Mouse (Mus musculus) T-helper 1 cell (primary cell): ENCODE data around the gene Lbhd2.

Experiments used
- in situ Hi-C: fragments of 300-600 bp; cut with MboI, MseI; formaldehyde crosslinking; loops from one replicate; pipeline ENCODE4 v1.15.1; 2025; ENCODE audit warnings: high pct_unique_total_duplicates

The Lbhd2 gene

GRCm38 (mm10) chr12:111406622-111407021 lies at the start of gene Lbhd2:
TSS of gene Lbhd2 (plus strand) at chr12:111406809.
- in situ Hi-C loops: no loop called here

GRCm38 (mm10) chr12:111360671-111361070 lies 45.9 kb upstream of the Lbhd2 start:
- in situ Hi-C loops: no loop called here

DNA sequence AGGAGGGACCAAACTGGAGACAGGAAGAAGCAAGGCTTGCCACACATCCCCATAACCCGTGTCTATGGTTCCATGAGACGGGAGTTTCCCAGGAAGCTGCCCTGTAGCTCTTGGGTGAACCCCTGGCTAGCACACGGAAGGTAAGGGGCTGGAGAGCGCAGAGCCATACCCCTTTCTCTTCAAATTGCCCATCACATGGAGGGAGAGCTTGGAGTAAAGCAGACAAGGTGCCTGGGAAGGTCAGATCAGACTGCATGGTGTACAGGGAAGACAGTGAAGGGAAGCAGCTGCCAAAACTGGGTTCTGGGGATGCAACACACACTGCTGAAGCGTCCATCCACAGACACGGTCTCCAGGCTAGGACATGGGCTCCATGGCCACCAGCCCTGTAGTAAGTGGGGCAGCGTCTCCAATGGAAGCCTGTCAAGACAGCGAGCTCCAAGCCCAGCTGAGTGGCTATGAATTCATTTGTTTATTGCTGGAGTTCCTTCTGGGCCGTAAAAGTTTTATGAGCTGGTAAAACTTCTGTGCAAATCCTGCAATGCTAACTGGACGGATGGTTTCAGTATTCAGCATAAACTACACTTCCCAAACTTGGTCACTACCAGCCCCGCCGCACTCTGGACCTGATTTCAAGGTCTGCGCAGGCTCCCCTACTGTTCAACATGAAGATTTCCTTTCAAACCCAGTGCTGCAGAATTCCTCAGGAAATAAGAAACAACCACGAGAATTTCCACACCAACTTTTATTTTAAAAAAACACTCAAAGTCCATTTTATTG lies 45.1 kb upstream of the Lbhd2 start:
- in situ Hi-C loops: no loop called here

- in situ Hi-C loops: no loop called here
Measured at GRCm38 (mm10) chr12:111364234-111364633, 42.4 kb upstream of the Lbhd2 start.

DNA sequence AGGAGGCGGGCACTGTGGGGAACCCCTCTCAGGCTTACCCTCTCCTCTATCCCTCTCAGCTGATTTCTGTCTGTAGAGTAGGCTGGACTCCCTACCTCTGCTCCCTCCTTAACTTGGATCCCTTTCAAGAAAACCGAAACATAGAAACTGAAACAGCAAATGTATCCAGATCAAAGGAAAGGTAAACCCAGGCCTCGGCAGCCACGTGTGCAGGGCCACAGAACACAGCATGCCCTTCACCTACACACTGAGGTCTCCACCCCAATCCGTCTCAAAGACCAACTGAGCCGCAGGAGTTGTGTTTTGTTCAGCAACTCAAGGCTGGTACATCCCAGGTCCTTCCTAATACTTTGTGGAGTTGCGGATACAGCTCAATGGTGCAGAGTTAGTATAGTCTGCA lies 39.5 kb upstream of the Lbhd2 start:
- in situ Hi-C loops: no loop called here

- in situ Hi-C loops: no loop called here
Measured at GRCm38 (mm10) chr12:111370249-111370648, 36.4 kb upstream of the Lbhd2 start.

DNA sequence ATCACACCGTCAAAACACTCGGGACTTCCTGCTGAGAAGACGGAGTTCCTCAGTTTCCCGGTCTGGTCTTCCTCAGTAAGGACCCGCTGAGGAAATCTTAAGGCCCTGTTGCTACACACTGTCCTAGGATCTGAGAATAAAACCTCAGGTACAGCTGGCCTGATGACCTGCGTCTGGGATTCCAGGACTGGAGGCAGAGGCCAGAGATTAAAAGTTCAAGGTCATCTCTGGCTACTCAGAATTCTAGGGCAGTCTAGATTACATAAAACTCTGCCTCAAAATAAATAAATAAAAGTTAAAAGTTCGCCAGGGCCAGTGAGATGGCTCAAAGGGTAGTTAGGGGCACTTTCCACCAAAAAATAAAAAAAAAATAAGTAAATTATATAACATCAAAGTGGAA lies 34.7 kb upstream of the Lbhd2 start:
- in situ Hi-C loops: no loop called here

GRCm38 (mm10) chr12:111373411-111373810 lies 33.2 kb upstream of the Lbhd2 start:
- in situ Hi-C loops: no loop called here

DNA sequence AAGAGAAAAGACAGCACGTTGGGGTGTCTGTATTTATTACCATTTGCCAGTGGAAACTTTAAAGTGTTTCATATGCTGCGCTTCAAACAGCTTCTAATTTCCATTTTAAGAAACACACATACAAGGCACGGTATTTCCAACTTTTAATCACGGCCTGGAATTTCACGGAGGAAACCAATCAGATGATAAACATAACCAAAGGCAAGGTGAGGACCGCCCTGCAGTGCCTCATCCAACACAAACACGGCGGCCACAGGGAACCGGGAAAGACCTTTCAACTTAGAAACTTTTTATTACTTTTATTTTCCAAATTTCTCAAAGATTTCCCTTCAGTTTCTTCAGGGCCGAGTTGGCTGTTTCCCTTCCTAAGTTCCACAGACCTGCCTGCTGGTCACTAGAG lies 31.9 kb upstream of the Lbhd2 start:
- in situ Hi-C loops: no loop called here

DNA sequence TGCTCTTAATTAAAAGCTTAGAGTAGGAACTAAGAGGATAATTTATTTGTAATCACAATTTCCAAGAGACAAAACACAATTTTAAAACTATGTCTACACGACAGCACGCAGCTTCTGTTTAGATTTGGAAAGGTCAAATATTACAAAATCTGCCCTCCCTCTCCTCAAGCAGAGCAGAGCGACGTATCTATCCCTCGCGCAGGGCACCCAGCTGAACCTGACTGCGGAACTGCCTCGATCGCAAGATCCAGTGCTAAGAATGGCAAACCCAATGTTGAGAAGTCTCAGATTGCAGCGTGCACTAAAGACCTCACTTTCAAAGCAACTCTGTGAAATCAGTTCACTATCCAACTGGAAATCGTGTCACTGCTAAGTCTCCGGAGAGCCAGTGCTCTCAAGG lies 31.1 kb upstream of the Lbhd2 start:
- in situ Hi-C loops: no loop called here

DNA sequence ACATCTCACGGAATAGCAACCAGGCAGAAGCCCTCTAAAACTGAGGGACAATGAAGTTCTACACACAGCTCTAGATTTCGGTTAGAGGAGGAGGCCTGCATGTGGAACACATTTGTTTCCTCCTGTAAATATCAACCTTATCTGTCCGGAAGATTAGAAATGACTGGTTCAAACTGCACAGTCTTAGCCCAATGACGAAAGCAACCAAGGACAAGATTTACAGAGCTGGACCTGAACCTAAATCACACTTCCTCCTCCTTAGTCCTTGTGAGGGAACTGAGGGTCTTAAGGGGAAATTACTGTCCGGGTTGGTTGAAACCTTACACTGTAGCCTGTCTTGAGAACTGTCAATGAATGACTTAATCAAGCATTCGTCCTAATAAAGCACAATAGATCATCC lies 30.6 kb upstream of the Lbhd2 start:
- in situ Hi-C loops: no loop called here

GRCm38 (mm10) chr12:111376826-111377331 lies 29.7 kb upstream of the Lbhd2 start:
- in situ Hi-C loops: no loop called here

DNA sequence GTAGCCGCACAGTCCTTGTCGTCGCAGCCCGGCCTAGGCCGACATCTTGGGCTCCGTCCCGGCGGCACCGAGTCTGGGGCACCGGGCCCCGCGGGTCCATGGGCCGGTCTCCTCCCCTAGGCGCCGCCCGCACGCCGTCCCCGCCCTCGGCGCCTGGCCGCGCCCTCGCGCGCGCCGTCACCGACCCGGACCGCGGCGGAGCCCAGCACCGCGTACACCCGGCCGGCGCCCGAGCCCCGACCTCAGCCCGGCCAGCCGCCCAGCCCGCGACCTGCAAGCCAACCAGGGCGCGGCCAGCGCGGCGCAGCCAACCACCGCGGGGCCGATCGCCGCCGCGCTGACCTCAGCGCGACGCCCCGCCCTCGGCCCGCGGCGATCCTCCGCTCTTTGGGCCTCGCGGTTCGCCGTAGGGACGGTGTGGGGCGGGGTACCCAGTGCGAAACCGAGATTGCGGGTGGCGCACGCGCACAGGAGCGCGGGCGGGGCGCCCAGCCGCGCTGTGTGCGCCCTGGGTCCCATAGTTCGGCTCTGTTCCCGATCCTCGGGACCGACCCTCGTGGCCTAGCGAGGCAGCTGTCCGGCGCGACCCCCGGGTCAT lies 29.1 kb upstream of the Lbhd2 start, which contains the start of gene Cdc42bpb:
Gene Cdc42bpb (minus strand): TSS at position 343 of the 598 bp plus-strand sequence.
- in situ Hi-C loops: no loop called here

- in situ Hi-C loops: no loop called here
Measured at GRCm38 (mm10) chr12:111377986-111378490, 28.6 kb upstream of the Lbhd2 start.

GRCm38 (mm10) chr12:111378812-111379211 lies 27.8 kb upstream of the Lbhd2 start:
- in situ Hi-C loops: no loop called here

- in situ Hi-C loops: no loop called here
Measured at GRCm38 (mm10) chr12:111385883-111386641, 20.5 kb upstream of the Lbhd2 start.

DNA sequence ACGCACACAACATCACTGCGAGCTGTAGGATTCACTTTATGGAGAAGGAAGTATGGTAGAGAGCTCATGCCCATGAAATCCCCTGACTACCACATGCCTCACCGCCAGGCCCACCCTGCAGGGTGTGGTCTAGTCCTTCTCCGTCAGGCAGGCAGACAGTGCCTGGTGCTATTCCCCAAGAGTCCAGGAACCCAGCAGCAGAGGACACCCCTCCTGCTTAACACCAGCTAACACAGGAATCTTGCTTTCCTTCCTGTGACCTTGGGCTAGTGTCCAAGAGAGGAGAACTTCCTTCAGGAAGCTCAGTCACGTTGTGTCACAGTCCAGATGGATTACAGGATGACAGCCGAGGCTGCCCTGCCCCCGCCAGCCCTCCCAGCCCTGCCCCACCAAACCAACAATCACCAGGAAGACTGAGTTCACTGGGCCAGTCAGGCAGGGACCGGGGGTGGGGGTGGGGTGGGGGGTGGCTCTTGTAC lies 19.9 kb upstream of the Lbhd2 start:
- in situ Hi-C loops: no loop called here

- in situ Hi-C loops: no loop called here
Measured at GRCm38 (mm10) chr12:111387146-111387545, 19.5 kb upstream of the Lbhd2 start.

GRCm38 (mm10) chr12:111394008-111394407 lies 12.6 kb upstream of the Lbhd2 start:
- in situ Hi-C loops: no loop called here

DNA sequence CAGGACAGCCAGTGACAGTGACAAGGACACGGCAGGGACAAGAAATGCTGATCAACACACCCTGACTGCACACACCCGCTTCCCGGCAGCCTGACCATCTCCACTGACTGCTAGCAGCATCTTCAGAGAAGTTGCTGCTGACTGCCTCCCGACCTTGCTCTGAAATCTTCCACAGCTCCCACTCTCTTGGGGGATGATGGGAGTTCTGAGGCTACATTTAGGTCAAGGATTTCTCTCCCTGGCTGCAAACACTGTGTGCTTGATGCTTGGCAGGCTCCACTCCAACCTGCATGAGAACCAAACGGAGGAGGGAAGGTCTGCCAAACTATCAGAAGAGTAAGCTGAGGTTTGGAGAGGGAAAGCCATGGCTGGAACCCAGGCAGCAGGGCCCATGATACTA lies 9.6 kb upstream of the Lbhd2 start:
- in situ Hi-C loops: no loop called here

DNA sequence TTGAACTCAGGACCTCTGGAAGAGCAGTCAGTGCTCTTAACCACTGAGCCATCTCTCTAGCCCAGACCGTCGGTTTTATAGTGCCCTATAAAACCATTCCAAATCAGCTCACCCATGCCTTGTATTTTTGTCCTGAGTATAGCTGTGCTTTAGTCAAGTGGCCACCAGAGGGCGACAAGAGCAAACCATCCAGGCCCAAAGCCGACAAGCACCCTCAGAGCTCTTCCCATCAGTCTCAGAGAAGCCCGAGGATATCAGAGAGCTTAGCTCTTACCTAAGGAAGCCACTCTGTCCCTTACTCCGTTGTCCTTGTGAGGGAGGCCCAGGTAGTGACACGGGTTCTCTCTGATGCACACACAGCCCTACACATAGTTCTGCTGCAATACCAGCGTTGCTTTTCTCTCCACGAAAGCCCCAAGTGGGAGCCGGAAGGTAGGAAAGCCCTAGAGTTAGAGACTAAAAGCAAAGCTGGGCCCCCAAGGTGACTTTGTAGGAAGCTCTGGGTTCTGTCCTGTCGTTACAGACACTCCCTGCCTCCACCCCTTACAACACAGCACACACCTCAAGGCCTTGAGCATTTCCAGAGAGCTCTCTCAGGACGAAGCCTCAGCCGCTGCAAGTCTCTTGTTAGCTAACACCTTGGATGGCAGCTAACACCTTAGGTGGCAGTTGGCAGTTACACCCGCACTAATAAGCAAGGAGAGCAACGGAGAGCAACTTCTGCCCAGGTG lies 5.0 kb upstream of the Lbhd2 start:
- in situ Hi-C loops: no loop called here
